Mouse (Mus musculus) thymus, adult 2 months (tissue): ENCODE measurements around the gene Kcnk6.

Source experiments
- CTCF ChIP-seq: fragments of 200-500 bp; IDR thresholded peaks from 2 replicates; pipeline ENCODE4 v1.5.1; 2012; ENCODE audit warnings: mild to moderate bottlenecking, control low read depth, low read length, moderate library complexity, borderline replicate concordance; ENCODE audit not compliant: control insufficient read depth, poor library complexity, insufficient read depth; ENCODE audit errors: extremely low read depth
- POLR2A ChIP-seq: fragments of 200-500 bp; IDR thresholded peaks from 2 replicates; pipeline ENCODE4 v1.6.1; 2012; ENCODE audit warnings: mild to moderate bottlenecking, low read length, control low read depth, moderate library complexity; ENCODE audit not compliant: control insufficient read depth, poor library complexity, insufficient read depth; ENCODE audit errors: extremely low read depth

DNA sequence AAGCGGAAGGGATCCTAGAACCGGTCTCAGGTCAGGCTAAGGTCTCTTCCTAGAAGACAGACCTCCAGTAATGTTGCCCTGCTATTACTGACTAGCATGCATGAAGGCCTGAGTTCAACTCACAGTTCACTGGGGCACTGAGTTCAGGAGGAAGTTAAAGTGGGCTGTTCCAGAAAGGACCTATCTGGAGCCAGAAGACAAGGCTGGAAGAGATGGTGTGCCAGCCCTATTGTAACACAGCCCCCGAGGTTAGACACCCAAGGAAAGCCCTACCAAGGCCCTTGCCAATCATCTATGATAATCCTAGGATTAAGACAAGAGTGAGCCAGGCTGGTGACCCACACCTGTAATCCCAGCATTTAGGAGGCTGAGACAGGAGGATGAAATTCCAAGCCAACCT lies 798 bp downstream of the Kcnk6 start:
- TF ChIP-seq POLR2A, result no peak
- TF ChIP-seq CTCF, result no peak
